Mouse (Mus musculus) adrenal gland, postnatal 10 days (tissue): ENCODE measurements at regions not wholly inside any gene's neighbourhood (a gene's known extent, or its start where the extent isn't known, plus 50 kb on each side); places are given as distances from the start of the nearest gene placed in this dataset.

ENCODE experiments used
- DNase-seq: peaks from one replicate; pipeline ENCODE4 v3.0.0; 2021; ENCODE audit warnings: mixed read lengths

DNA sequence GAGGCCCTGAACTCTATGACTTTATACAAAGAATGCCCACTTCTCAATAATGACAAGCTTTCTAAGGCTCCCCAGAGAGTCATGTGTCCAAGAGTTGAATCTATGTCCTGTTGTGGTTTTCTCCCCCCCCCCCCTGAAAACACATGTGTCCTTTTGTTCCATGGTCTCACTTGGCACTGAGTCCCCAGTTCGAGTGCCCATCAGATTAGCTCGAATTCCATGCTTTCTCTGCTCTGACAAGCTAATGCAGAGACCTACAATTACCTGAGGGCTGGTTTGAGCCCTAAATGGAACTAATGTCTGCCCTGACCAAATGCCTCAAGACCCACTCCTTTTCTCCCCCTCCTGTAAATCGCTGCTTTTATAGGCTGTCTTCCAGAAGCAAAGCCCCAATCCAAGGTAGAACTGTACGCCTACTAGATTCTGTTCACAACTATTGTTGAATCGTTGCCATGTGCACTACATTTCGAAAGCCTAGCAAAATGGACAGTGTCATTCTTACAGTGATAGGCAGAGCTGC, 392.0 kb downstream of the Wdr11 start:
- DNase-seq, result no peak

DNA sequence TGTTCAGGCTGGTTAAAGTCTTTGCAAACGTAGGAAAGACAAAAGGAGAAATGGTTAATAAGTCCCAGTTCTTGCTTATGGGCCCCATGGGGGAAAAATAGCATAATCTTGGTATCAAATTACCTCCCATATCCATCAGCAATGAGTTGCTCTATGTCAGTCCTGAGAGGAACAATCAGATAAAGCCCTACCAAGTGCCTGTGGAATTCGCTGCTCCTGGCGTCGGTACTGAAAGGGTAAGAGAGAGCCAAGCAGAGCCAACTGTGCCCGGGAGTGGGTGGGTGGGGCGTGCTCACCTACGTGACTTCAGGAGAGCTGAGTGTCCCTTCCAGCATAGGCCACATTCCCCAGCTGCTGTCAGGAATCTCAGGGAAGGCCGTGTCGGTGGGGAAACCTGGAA, 392.7 kb downstream of the Wdr11 start:
- DNase-seq, result peak; percentile 37

- DNase-seq, result peak; percentile 33
Observed at GRCm38 (mm10) chr7:129987119-129987665, 395.5 kb downstream of the Wdr11 start.

- DNase-seq, result no peak
Observed at GRCm38 (mm10) chr7:129987713-129988112, 396.1 kb downstream of the Wdr11 start.

DNA sequence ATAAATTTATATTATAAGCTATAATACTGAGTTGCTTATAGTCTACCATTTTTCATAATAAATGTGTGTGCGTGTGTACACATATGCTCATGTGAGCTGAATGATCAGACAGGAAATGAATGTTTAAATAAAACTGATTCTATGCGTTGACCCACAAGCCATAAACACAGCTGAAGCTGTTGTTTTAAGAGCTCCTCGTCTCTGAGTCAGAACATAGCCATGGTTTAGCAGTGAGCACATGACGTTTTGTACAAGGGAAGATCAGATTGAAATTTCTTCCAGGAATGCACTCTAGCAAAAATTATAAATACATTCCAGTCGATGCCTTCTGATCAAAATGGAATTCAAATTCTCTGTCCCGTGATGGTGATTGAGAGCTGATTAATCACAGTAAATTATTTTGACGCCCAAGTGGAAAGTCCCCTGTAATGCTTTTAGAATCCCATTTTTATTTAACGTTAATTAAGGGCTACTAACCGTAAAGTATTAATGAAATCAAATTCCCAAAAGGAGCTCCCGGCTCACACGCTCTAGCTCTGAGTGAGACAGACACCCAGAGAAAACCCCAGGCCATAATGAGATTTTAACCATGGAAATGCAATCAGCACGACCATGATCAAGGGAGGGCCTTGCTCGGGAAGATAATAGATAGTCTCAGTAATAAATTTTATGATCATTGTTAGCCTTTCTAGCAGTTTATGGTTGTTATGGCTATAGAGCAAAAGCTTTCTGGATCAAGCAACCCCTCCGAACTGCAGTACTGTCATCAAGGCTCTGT, 402.0 kb downstream of the Wdr11 start:
- DNase-seq, result no peak

GRCm38 (mm10) chr7:129995529-129995928, 403.9 kb downstream of the Wdr11 start:
- no peak for DNase-seq

DNA sequence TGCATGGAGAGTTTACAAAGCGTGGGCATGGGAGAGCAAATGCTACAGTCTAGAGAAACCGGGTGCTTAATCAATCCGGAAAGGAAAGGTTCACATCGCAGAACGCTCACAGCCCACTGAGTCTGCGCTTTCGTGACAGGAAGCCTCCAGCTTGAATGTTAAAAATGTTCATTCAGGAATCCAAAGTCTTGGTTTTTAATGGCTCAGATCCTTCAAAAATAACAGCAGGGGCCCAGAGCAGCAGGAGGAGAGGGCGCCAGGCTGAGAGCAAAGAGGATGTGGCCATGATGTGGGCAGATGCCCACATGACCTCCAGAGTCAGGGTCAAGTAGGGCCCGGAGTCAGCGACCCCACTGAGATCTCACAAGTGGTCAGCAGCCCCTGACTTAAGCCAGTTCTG, 409.4 kb downstream of the Wdr11 start:
- DNase-seq, result no peak

DNA sequence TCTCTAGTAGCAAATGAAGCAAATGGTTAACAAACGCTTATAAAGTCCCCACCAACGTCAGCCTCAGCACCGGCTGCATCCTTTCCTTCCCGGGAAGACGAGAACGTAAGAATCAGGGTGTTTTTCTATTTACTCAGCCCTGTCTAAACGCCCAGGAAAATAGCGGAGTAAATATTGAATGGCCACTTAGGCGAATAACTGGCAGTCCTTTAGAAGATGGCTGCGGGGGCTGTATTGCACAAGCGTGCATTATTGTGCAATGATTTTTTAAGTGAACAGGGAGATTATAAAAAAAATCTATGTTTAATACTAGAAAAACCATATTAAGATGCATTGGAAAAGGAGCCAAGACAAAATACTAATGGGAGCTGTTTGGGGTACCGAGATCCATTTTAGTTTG, 410.3 kb downstream of the Wdr11 start:
- DNase-seq, result no peak

GRCm38 (mm10) chr7:130005406-130005805, 413.7 kb downstream of the Wdr11 start:
- no peak for DNase-seq

GRCm38 (mm10) chr7:130007993-130008583, 416.4 kb downstream of the Wdr11 start:
- DNase-seq, result no peak

GRCm38 (mm10) chr7:130008591-130009418, 417.1 kb downstream of the Wdr11 start:
- no peak for DNase-seq

GRCm38 (mm10) chr7:130012067-130012466, 420.4 kb downstream of the Wdr11 start:
- DNase-seq, result no peak

DNA sequence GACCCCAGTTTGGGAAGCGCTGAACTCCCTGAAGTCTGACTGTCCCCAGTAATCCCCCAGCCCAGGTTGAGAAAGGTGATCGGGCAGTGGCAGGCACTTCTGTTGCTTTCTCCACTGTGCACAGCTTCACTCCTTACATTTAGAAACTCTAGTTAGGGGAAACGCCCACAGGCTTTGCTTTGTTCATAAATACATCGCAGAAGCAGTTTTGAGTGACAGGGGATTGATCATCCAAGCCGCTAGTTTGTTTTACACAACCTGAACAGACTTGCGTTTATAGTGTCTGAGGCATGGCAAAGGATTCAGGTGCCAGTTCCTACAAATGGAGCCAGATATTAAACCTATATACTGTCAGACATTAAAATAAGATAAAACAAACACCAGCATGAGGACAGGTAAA, 421.4 kb downstream of the Wdr11 start:
- no peak for DNase-seq

DNA sequence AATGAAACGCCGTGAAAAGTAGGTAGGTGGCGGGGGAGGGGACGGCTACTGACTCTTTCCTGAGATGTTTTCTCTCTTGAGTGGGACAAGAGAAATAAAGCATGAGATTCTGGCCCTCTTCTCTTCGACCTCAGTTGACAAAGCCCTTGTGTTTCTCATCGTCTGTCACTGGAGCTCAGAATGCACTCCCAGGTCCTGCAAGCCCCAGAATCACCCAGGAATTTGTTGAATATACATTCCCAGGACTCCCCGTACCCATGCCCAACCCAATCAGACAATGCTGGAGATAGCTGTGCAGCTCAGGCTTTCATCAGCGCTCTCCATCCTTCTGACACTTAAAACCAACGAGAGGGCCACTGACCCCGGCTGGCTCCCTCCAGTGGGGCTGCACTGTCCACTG, 422.9 kb downstream of the Wdr11 start:
- no peak for DNase-seq

DNA sequence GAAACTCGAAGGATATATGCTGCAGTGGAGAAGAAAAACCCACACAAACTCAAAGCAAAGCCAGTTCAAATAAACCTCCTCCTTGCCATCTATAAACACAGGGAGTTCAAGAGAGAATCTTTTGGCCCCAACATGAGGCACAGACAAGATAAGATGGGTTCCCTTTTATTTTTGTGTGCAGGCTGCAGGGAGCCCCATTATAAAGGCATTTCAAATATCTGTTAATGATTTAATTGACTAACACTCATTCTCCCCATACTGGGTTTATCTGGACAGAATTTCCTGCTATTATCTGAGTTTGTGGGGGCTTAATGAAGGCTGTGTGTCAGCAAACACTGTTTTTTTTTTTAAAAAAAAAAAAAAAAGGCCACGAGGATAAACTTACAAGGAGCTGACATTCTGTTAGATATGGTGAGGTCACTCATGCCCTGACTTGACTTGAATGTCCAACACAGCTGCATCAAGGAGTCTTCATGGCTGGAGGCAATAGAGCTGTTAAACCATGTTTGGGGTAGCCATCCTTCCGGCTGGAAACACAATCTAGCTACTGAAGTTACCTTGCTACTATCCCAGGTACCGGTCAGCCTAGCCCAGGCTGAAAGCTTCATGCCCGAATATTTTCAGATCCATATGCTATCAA, 423.8 kb downstream of the Wdr11 start:
- DNase-seq, result no peak

GRCm38 (mm10) chr7:130016015-130016874, 424.6 kb downstream of the Wdr11 start:
- no peak for DNase-seq

DNA sequence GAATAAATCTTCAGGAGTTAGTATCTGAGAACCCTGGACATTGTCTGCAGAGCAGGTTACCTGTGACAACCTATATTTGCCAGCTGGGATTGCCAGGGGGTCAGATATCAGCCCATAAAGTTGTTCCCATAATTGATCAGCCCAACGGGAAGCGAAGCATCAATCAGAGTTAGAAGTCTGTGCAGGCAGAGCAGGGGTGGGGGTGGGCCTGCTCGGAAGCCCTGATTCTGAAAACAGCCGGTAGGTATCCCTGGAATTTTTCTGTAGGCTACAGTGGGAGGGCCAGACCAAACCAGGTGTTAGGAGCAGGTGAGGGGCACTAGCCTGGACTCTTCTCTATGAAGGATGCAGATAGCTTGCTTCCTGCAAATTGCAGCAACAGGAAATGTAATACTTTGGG, 427.2 kb downstream of the Wdr11 start:
- DNase-seq, result no peak

GRCm38 (mm10) chr7:130028945-130029344, 437.3 kb downstream of the Wdr11 start:
- DNase-seq, result no peak

DNA sequence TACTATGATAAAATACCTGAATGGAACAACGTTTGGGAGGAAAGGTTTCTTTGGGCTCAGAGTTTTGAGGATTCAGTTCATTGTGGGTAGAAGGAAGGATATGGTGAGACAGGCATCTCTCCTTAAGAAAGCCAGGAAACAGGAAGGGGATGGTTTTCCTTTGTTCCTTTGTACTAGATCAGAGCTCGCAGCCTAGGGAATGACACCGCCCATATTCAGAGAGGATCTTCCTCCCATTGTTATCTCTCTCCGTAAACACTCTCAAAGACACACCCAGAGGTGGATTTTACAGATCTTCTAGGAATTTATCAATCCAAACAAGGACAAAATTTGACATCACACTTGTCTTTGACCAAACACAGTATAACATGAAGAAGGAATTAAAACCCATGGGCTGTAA, 439.0 kb downstream of the Wdr11 start:
- no peak for DNase-seq

GRCm38 (mm10) chr7:130036235-130036634, 444.6 kb downstream of the Wdr11 start:
- no peak for DNase-seq
